Mouse (Mus musculus): ENCODE results near the gene Tmcc1. TPM values are rescaled to one million over a fixed set of nuclear protein-coding genes. Genes with fewer than 3 reads are reported as not detected.

Tmcc1 gene
- polyA plus RNA-seq, 1 experiment from 2014 or later = 11.1 TPM

DNA sequence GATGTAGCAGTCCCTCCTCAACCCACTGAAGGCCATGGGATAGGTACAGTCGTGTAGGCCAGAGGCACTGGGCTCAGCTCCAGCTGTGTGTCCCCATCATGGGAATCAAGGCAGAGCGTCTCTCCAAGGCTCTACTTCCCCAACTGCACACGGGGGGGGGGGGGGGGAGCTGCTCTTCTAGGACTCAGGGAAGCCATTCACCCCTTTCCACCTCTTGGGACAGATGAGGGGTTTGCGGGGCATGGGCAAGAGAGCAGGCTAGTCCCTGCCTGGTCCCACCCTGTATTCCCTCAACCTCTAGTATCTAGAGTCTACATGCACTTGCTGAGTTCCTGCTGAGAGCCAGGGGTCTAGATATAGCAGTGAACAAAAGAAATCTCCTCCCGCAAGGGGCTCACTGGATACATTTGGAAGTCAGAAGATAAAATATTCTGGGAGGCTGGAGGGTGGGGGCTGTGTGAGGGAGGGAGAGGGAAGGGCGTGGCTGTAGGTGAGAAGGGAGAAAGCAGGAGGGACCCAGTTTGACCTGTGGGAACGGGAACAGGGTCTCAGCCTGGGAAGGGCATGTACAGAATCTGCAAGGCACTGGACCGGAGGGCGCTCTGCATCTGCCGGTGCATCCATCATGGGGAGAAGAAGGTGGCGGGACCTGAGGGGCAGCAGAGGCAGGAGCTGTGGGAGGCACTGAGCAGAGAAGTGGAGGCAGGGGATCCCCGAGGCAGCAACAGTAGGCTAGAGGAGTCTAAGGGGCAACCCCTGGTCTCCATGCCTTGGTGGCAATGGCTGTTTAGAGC, 190.8 kb downstream of the Tmcc1 start:
- Histone ChIP-seq H3K4me1 (ENCODE audit: control insufficient read depth, insufficient read depth, low read length) (no peaks in the 10 kb centered on the region), H3K9ac (ENCODE audit: low read depth, low read length) (no peak overlapping the region), H3K27ac (replicated peaks; ENCODE audit: low read depth, low read length) (no peak overlapping the region), H3K4me3 (ENCODE audit: low read depth, low read length) (no peak overlapping the region), H3K4me2 (ENCODE audit: low read depth, low read length) (no peak overlapping the region), H3K36me3 (ENCODE audit: control insufficient read depth, insufficient read depth, low read length) (no peaks in the 10 kb centered on the region), H3K9me3 (ENCODE audit: control insufficient read depth, low read length) (no peaks in the 10 kb centered on the region), H3K27me3 (replicated peaks; ENCODE audit: control insufficient read depth, insufficient read depth, low read length) (peaks cover 5% of the 10 kb centered on the region; the same call in 1 of the 2 replicates)
- 72% methylated on average over 10 of the region's 12 CpGs for WGBS
- DNase-seq (ENCODE audit: low spot score) (no peak), ATAC-seq (ENCODE audit: low read depth) (no peak)

DNA sequence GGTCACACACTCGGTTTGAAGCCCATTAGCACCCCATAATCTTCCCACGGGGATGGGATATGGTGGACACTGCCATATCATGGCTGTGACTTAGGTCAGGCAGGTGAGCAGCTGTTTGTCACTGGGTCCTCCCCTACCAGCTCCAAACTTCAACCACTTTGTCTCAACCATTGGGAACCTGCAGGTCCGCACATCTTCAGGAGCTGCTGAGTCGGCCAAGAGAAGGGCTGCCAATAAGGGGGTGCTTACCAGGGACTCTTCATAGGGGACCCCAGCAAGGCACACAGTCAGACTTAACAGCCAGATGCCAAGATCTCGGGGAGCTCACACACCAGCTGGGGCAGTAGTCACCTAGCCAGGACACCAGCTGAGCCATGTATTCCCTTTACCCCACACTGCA, 192.4 kb downstream of the Tmcc1 start:
- 77% methylated on average over 5 of the region's 5 CpGs for WGBS
- Histone ChIP-seq H3K36me3 (ENCODE audit: control insufficient read depth, insufficient read depth, low read length) (no peaks in the 10 kb centered on the region), H3K9ac (ENCODE audit: low read depth, low read length) (no peak overlapping the region), H3K4me2 (ENCODE audit: low read depth, low read length) (no peak overlapping the region), H3K4me1 (ENCODE audit: control insufficient read depth, insufficient read depth, low read length) (0 out of 2 replicates have a peak, but pooled peaks cover 3% of the 10 kb centered on the region), H3K9me3 (ENCODE audit: control insufficient read depth, low read length) (no peaks in the 10 kb centered on the region), H3K4me3 (ENCODE audit: low read depth, low read length) (no peak overlapping the region), H3K27ac (replicated peaks; ENCODE audit: low read depth, low read length) (no peak overlapping the region), H3K27me3 (replicated peaks; ENCODE audit: control insufficient read depth, insufficient read depth, low read length) (no peaks in the 10 kb centered on the region)
- no peak for DNase-seq (ENCODE audit: low spot score)
- no peak for ATAC-seq (ENCODE audit: low read depth)

DNA sequence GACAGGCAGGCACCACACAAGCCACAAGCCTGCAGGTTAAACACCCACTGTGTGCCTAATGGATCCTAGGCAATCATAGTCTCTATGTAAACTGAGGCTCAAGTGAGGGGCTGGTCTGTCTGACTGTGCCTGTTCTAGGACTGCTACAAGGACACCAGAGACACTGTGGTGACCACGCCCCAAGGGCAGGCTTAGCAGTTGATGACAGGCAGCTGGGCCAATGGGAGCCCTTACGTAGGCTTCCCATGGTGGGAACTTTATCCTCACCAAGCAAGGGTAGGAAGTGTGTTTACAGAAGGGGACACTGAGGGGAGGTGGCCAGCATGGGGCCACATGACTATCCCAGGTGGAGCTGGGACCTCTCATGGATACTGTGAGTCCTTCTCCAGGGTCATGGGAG, 194.1 kb downstream of the Tmcc1 start:
- Histone ChIP-seq H3K27ac (replicated peaks; ENCODE audit: low read depth, low read length) (no peak overlapping the region), H3K4me2 (ENCODE audit: low read depth, low read length) (no peak overlapping the region), H3K4me1 (ENCODE audit: control insufficient read depth, insufficient read depth, low read length) (peaks cover 7% of the 10 kb centered on the region; the same call in 1 of the 2 replicates), H3K36me3 (ENCODE audit: control insufficient read depth, insufficient read depth, low read length) (no peaks in the 10 kb centered on the region), H3K4me3 (ENCODE audit: low read depth, low read length) (no peak overlapping the region), H3K9ac (ENCODE audit: low read depth, low read length) (no peak overlapping the region), H3K9me3 (ENCODE audit: control insufficient read depth, low read length) (no peaks in the 10 kb centered on the region), H3K27me3 (replicated peaks; ENCODE audit: control insufficient read depth, insufficient read depth, low read length) (peaks cover 3% of the 10 kb centered on the region; the same call in 1 of the 2 replicates)
- 93% methylated on average over 2 of the region's 2 CpGs for WGBS
- DNase-seq (ENCODE audit: low spot score) (no peak), ATAC-seq (ENCODE audit: low read depth) (no peak)

DNA sequence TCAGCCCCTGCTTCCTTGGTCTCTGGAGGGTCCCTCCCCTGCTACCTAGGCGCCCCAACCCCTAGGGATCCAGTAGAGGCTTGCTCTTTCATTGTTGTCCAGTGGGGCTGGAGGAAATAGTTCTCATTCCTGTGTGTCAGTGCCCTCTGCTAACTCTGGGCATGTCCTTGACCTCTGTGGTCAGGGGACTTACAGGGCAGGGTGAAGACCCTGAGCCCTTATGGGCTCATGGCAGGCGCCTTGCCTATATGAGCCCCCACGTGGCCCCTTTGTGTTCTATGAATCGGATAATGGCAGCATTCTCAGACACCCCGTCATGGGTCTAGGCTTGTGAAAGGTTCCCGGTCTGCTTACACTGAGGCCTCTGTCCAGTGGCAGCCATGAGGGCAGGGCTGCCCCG, 194.5 kb downstream of the Tmcc1 start:
- ATAC-seq (ENCODE audit: low read depth) = no peak

DNA sequence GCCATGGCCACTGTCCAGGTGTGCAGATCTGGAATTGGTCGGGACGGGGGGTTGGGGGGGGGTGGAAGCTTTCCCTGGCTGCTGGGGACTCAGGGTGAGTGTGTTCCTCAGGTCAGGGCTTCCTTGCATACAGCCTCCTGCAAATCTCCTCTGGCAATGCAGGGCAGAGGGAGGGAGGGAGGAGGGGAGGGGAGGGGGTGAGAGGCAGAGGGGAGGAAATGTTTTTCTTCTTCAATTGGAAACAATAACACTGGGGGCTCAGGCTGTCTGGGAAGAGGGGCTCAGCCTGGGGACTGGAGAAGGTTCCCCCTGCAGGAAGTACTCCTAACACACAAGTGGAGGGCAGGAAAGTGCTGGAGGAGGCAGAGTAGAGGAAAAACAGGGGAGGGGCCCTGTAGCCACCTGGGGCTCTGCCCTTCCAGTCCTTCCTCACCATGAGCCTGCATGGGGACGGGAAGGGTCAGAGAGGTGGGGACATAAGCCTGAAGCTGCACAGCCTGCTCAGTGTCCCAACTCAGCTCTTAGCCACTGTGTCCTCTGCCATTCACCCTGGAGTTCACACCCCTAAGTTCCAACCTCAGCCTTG, 195.5 kb downstream of the Tmcc1 start:
- H3K9ac ChIP-seq (ENCODE audit: low read depth, low read length) = peak overlapping the region; percentile 25; the same call in 1 of the 2 replicates
- 8% methylated on average over 3 of the region's 3 CpGs for WGBS
- DNase-seq (ENCODE audit: low spot score) (no peak), ATAC-seq (ENCODE audit: low read depth) (no peak)
- H3K4me3 ChIP-seq (ENCODE audit: low read depth, low read length) = no peak overlapping the region
- H3K27me3 ChIP-seq (replicated peaks; ENCODE audit: control insufficient read depth, insufficient read depth, low read length) = peaks cover 17% of the 10 kb centered on the region
- no peaks in the 10 kb centered on the region for H3K36me3 ChIP-seq (ENCODE audit: control insufficient read depth, insufficient read depth, low read length)
- H3K27ac ChIP-seq (replicated peaks; ENCODE audit: low read depth, low read length) = peak overlapping the region; percentile 55; the same call in 1 of the 2 replicates
- no peaks in the 10 kb centered on the region for H3K9me3 ChIP-seq (ENCODE audit: control insufficient read depth, low read length)
- H3K4me2 ChIP-seq (ENCODE audit: low read depth, low read length) = no peak overlapping the region
- peaks cover 14% of the 10 kb centered on the region for H3K4me1 ChIP-seq (ENCODE audit: control insufficient read depth, insufficient read depth, low read length)

More for the DNA sequence above, 194.5 kb downstream of the Tmcc1 start:
- H3K36me3 ChIP-seq (ENCODE audit: control insufficient read depth, insufficient read depth, low read length) = no peaks in the 10 kb centered on the region
- 74% methylated on average over 7 of the region's 7 CpGs for whole genome bisulfite sequencing
- no peak overlapping the region for H3K9ac ChIP-seq (ENCODE audit: low read depth, low read length)
- no peak overlapping the region for H3K4me3 ChIP-seq (ENCODE audit: low read depth, low read length)
- DNase-seq (ENCODE audit: low spot score) = no peak
- peaks cover 8% of the 10 kb centered on the region for H3K27me3 ChIP-seq (replicated peaks; ENCODE audit: control insufficient read depth, insufficient read depth, low read length)
- no peak overlapping the region for H3K4me2 ChIP-seq (ENCODE audit: low read depth, low read length)
- peaks cover 7% of the 10 kb centered on the region; the same call in 1 of the 2 replicates for H3K4me1 ChIP-seq (ENCODE audit: control insufficient read depth, insufficient read depth, low read length)
- H3K9me3 ChIP-seq (ENCODE audit: control insufficient read depth, low read length) = no peaks in the 10 kb centered on the region
- H3K27ac ChIP-seq (replicated peaks; ENCODE audit: low read depth, low read length) = no peak overlapping the region

DNA sequence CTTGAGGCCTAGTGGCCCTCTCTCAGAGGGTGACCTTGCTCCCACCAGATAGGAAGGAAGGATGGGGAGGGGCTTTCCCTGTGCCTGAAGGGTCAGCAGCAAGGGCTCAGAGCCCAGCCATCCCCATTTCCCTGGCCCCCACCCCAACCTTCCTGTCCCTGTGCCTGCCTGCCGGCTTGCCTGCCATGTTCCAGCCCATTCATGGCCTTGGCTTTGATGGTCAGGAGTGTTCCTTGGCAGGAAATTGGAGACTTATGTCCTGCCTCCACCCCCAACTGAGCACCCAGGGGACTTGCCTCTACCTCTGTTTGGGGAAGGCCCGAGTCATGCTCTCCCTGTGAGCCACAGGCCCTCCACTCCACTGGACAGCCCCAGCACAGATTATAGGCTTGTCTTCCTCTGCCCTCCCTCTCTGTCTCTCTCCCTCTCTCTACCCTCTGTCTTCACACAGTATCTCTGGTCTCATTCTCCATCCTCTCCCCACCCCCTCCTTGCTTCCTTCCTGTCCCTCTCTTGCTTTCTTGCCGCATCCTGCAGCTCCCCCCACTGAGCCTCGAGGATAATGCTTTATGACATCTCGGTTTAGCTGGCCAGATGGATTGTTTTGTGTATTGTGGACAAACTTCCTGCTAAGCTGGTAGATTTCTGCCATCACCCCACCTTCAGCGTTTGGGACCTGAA, 197.0 kb downstream of the Tmcc1 start:
- no peak for ATAC-seq (ENCODE audit: low read depth)
- Histone ChIP-seq H3K27me3 (replicated peaks; ENCODE audit: control insufficient read depth, insufficient read depth, low read length) (peaks cover 23% of the 10 kb centered on the region), H3K4me2 (ENCODE audit: low read depth, low read length) (no peak overlapping the region), H3K9me3 (ENCODE audit: control insufficient read depth, low read length) (no peaks in the 10 kb centered on the region), H3K27ac (replicated peaks; ENCODE audit: low read depth, low read length) (0 out of 2 replicates have a peak overlapping the region, but pooled peaks have one; percentile 28), H3K4me3 (ENCODE audit: low read depth, low read length) (no peak overlapping the region), H3K36me3 (ENCODE audit: control insufficient read depth, insufficient read depth, low read length) (no peaks in the 10 kb centered on the region), H3K4me1 (ENCODE audit: control insufficient read depth, insufficient read depth, low read length) (peaks cover 29% of the 10 kb centered on the region), H3K9ac (ENCODE audit: low read depth, low read length) (no peak overlapping the region)
- no peak for DNase-seq (ENCODE audit: low spot score)
- WGBS = 25% methylated on average over 6 of the region's 6 CpGs

DNA sequence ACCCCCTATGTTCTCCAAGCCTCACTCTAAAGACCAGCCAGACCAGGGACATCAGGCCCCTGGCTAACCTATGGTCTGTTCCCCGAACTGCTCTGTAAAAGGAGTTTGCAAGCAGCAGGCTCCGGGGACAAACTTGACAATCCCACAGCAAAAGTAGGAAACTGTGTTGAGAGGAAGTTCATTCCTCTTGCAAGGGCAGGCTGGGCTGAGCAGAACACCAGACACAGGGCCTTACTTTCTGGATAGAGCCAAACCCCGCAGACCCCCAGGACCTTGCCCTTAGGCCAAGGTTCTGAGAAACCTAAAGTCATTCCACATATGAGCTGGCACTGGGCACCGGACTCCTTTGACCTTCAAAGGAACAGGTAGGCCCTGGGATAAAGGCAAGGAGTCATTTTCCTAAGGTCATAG, 197.8 kb downstream of the Tmcc1 start:
- whole genome bisulfite sequencing = 49% methylated on average over 4 of the region's 4 CpGs
- peak overlapping the region; percentile 65 for H3K4me3 ChIP-seq (ENCODE audit: low read depth, low read length)
- H3K9ac ChIP-seq (ENCODE audit: low read depth, low read length) = 0 out of 2 replicates have a peak overlapping the region, but pooled peaks have one; percentile 74

DNA sequence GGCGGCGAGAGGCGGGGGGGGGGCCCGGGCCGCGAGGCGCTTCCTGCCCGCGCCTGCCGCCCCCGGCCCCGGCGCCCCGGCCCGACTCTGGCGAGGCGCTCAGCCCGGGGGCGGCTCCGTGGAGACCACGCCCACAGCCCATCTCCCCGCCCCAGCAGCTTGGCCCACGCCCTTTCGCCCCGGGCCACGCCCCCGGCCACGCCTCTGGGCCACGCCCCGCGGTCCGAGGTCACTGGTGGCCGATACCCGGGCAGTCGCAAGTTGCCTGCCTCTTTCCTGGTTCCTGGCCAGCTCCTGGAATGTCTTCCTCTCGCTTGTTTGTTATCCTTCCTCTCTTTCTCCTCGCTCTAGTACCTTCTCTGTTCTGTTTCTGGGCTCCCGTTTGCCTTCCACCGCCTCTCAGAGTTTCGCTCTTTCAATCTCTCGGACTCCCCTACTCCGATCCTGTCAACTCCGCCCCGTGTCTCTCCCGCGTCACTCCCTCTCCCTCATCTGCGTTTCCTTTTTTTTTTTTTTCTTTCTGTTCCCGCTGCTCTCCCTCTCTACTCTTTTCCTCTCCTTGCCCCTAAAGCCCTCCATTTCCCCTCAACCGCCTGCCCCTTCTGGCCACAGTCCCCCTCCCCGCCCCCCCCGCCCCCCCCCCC, 198.3 kb downstream of the Tmcc1 start, which contains the start of gene Plxnd1:
Gene Plxnd1 (minus strand): TSS at position 129 of the 644 bp plus-strand sequence.
- WGBS = under 1% methylated on average over 17 of the region's 51 CpGs
- Histone ChIP-seq H3K27ac (replicated peaks; ENCODE audit: low read depth, low read length) (peak within 1 kb of the TSS; percentile 76), H3K9me3 (ENCODE audit: control insufficient read depth, low read length) (no peaks in the 10 kb centered on the region), H3K36me3 (ENCODE audit: control insufficient read depth, insufficient read depth, low read length) (no peaks in the 10 kb centered on the region), H3K4me3 (ENCODE audit: low read depth, low read length) (peak within 1 kb of the TSS; percentile 65), H3K4me1 (ENCODE audit: control insufficient read depth, insufficient read depth, low read length) (peaks cover 32% of the 10 kb centered on the region), H3K27me3 (replicated peaks; ENCODE audit: control insufficient read depth, insufficient read depth, low read length) (peaks cover 23% of the 10 kb centered on the region), H3K9ac (ENCODE audit: low read depth, low read length) (peak within 1 kb of the TSS; percentile 74), H3K4me2 (ENCODE audit: low read depth, low read length) (peak within 1 kb of the TSS; percentile 93)
- DNase-seq (ENCODE audit: low spot score) (peak; percentile 90), ATAC-seq (ENCODE audit: low read depth) (peak; percentile 73)

More for the DNA sequence above, 197.8 kb downstream of the Tmcc1 start:
- Histone ChIP-seq H3K27ac (replicated peaks; ENCODE audit: low read depth, low read length) (peak overlapping the region; percentile 76), H3K4me2 (ENCODE audit: low read depth, low read length) (peak overlapping the region; percentile 93), H3K36me3 (ENCODE audit: control insufficient read depth, insufficient read depth, low read length) (no peaks in the 10 kb centered on the region), H3K27me3 (replicated peaks; ENCODE audit: control insufficient read depth, insufficient read depth, low read length) (peaks cover 23% of the 10 kb centered on the region), H3K9me3 (ENCODE audit: control insufficient read depth, low read length) (no peaks in the 10 kb centered on the region), H3K4me1 (ENCODE audit: control insufficient read depth, insufficient read depth, low read length) (peaks cover 32% of the 10 kb centered on the region)
- no peak for DNase-seq (ENCODE audit: low spot score)
- no peak for ATAC-seq (ENCODE audit: low read depth)

Measured in embryonic facial prominence, embryonic 14.5 days (tissue).